Mouse (Mus musculus) intestine, embryonic 15.5 days (tissue): ENCODE data around the gene Emp2. TPM values are rescaled to one million over a fixed set of nuclear protein-coding genes. Genes with fewer than 3 reads are reported as not detected.

Source experiments
- ATAC-seq: fragments of 200-750 bp; cut with Nextera tagmentation; 2 replicates; pipeline ENCODE4 v1.8.0; 2017; ENCODE audit warnings: moderate TSS enrichment, moderate library complexity
- H3K27ac ChIP-seq: fragments of 300-500 bp; sonication (generic); 2 replicates; pipeline ENCODE4 v1.5.1; 2015; ENCODE audit warnings: mild to moderate bottlenecking, inconsistent platforms
- H3K27me3 ChIP-seq: fragments of 300-500 bp; sonication (generic); replicated peaks from 2 replicates; pipeline ENCODE4 v1.6.1; 2015; ENCODE audit warnings: inconsistent platforms
- H3K36me3 ChIP-seq: fragments of 300-500 bp; sonication (generic); 2 replicates; pipeline ENCODE4 v1.6.1; 2015; ENCODE audit warnings: inconsistent platforms
- H3K4me1 ChIP-seq: fragments of 300-500 bp; sonication (generic); replicated peaks from 2 replicates; pipeline ENCODE4 v1.6.1; 2015; ENCODE audit warnings: inconsistent platforms
- H3K4me2 ChIP-seq: fragments of 300-500 bp; sonication (generic); replicated peaks from 2 replicates; pipeline ENCODE4 v1.6.1; 2015; ENCODE audit warnings: mild to moderate bottlenecking, inconsistent platforms
- H3K4me3 ChIP-seq: fragments of 300-500 bp; sonication (generic); replicated peaks from 2 replicates; pipeline ENCODE4 v1.5.1; 2015; ENCODE audit warnings: inconsistent platforms
- H3K9ac ChIP-seq: fragments of 300-500 bp; sonication (generic); 2 replicates; pipeline ENCODE4 v1.6.1; 2015; ENCODE audit warnings: inconsistent platforms
- H3K9me3 ChIP-seq: fragments of 300-500 bp; sonication (generic); 2 replicates; pipeline ENCODE4 v1.6.1; 2016; ENCODE audit warnings: inconsistent platforms
- WGBS: fragments of 180-500 bp; shearing (Covaris S2); methylation state at CpG from one replicate; pipeline ENCODE4 v1.1.7; 2015; 5-methylcytosine and 5-hydroxymethylcytosine counted together
- polyA plus RNA-seq: library from polyadenylated mRNA; unstranded; fragments of >200 nt; fragmentation: Nextera tagmentation; extraction: Ambion mirVana; gene quantifications from 2 replicates; pipeline ENCODE4 v1.2.1, GENCODE M21; 2015

Gene Emp2
- polyA plus RNA-seq, 1 experiment from 2014 or later: 20.0 TPM

DNA sequence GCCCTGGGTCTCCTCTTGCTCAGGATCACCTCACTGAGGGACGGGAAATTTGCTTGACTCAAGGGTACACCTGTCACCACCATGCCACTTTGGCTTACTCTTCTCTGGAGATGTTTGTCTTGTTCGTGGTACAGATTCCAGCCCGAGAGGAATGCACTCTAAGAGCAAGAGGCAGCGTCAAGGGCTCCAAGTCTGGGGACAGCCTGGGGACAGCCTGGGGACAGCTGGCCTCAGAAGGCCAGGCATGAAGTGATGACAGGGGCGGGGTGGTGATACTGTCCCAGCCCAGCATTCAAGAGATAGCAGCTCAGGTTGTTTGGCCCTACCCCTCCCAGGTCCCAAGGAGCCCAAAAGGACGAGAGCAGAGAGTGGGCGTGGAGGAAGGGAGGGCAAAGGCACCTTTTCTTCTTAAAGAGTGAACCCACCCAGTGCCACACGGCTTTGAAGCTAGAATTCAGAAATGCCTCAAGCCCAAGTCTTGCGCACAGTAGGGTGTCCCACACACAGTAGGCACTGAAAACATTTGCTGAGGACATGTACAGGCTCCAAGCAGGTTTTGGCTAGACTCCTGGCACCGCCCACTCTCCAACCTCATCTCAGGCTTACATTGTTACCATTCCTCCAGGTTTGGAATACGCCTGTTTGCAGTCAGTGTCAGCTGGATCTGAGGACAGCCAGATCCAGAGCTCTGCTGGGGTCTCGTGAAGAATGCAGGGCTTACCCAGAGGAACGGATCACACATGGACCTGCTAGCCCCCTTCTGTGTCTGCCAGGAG lies 23.8 kb upstream of the Emp2 start:
- Histone ChIP-seq H3K9me3 (no peaks in the 10 kb centered on the region), H3K27me3 (no peaks in the 10 kb centered on the region), H3K36me3 (no peaks in the 10 kb centered on the region), H3K9ac (no peak overlapping the region), H3K4me1 (0 out of 2 replicates have a peak, but pooled peaks cover 3% of the 10 kb centered on the region), H3K4me2 (no peak overlapping the region), H3K4me3 (no peak overlapping the region), H3K27ac (no peak overlapping the region)
- WGBS: 63% methylated on average over 13 of the region's 13 CpGs
- 0 out of 2 replicates have a peak, but pooled peaks have one; percentile 16 for ATAC-seq

DNA sequence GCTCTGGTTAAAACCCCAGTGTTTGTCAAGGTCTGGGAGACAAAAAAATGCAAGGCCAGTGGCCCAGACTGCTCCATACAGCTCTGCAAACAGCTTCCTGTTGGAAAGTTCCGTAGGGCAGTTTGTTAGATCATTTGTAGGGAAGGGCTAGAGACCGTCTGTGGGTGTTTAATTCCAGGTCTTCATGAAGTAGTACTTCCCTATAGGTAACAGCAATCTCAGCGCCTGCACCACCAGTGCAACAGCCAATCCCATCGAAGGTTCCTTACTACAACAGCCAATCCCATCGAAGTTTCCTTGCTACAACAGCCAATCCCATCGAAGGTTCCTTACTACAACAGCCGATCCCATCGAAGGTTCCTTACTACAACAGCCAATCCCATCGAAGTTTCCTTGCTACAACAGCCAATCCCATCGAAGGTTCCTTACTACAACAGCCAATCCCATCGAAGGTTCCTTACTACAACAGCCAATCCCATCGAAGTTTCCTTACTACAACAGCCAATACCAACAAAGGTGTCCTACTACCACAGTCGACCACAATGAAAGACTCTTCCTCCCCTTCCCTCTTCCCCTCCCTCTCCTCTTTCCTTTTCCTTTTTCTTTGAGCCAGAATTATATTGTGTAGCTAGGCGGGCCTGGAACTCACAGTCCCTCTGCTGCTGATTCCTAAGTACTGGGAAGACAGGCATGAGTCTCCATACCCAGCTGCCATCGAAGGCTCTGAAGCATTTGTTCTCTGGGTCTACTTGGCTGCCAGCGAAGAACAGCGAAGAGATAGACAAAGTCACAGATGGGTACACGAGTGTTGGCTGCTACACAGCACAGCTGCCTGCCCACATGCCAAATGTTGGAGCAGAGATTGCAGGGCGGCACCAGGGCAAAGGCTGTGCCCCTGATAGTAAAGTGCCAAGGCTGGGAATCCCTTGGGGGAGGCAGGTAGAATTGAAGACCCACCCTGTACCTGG lies 23.0 kb upstream of the Emp2 start:
- no peak for ATAC-seq
- no peak overlapping the region for H3K27ac ChIP-seq
- WGBS: 92% methylated on average over 19 of the region's 19 CpGs

DNA sequence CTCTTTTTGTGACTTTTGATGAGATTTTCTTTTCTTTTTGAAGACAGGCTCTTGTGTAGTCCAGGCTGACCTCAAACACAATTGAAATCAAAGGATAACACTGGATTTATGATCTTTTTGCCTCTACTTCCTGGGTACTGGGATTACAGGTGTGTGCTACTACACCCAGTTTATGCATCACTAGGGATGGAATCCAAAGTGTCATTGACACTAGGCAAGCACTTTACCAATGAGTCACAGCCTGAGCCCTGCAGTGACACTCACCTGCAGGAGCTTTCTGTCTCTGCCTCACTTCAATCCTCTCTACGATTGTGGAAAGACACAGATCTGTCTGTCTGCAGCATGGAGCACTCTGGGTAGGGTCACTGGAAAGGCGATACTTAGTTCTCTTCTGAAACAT lies 22.2 kb upstream of the Emp2 start:
- no peaks in the 10 kb centered on the region for H3K36me3 ChIP-seq
- 0 out of 2 replicates have a peak, but pooled peaks cover 3% of the 10 kb centered on the region for H3K4me1 ChIP-seq
- H3K27ac ChIP-seq: no peak overlapping the region
- WGBS: 69% methylated on average over 2 of the region's 2 CpGs
- no peak overlapping the region for H3K4me2 ChIP-seq
- H3K4me3 ChIP-seq: no peak overlapping the region
- no peak overlapping the region for H3K9ac ChIP-seq
- no peaks in the 10 kb centered on the region for H3K27me3 ChIP-seq
- no peaks in the 10 kb centered on the region for H3K9me3 ChIP-seq
- ATAC-seq: 0 out of 2 replicates have a peak, but pooled peaks have one; percentile 10

More for the DNA sequence above, 23.0 kb upstream of the Emp2 start:
- no peaks in the 10 kb centered on the region for H3K36me3 ChIP-seq
- H3K4me1 ChIP-seq: 0 out of 2 replicates have a peak, but pooled peaks cover 3% of the 10 kb centered on the region
- H3K9me3 ChIP-seq: no peaks in the 10 kb centered on the region
- H3K27me3 ChIP-seq: no peaks in the 10 kb centered on the region
- no peak overlapping the region for H3K4me2 ChIP-seq
- H3K4me3 ChIP-seq: no peak overlapping the region
- no peak overlapping the region for H3K9ac ChIP-seq

DNA sequence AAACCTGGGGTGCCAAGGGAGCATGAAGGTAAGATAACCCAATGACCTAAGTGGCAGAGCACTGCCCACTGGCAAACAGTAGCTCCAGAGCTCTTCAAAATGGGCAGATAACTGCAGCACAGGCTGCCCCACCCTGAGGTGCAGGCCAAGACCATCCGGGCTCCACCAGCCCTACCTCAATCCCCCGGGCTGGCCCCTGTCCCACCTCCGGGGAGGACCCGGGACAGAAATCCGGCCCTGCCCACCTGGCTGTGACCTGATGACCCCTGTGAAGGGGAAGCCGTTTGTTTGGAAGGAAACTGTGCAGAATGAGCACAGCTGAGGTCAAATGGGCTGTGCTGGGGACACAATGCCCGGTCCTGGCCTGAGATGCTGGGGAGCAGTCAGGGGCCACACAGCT lies 19.0 kb upstream of the Emp2 start:
- no peaks in the 10 kb centered on the region for H3K9me3 ChIP-seq
- H3K4me1 ChIP-seq: no peaks in the 10 kb centered on the region
- no peak for ATAC-seq
- H3K27ac ChIP-seq: no peak overlapping the region
- H3K9ac ChIP-seq: no peak overlapping the region
- WGBS: 21% methylated on average over 7 of the region's 7 CpGs
- no peaks in the 10 kb centered on the region for H3K36me3 ChIP-seq
- no peaks in the 10 kb centered on the region for H3K27me3 ChIP-seq
- no peak overlapping the region for H3K4me2 ChIP-seq
- H3K4me3 ChIP-seq: no peak overlapping the region

DNA sequence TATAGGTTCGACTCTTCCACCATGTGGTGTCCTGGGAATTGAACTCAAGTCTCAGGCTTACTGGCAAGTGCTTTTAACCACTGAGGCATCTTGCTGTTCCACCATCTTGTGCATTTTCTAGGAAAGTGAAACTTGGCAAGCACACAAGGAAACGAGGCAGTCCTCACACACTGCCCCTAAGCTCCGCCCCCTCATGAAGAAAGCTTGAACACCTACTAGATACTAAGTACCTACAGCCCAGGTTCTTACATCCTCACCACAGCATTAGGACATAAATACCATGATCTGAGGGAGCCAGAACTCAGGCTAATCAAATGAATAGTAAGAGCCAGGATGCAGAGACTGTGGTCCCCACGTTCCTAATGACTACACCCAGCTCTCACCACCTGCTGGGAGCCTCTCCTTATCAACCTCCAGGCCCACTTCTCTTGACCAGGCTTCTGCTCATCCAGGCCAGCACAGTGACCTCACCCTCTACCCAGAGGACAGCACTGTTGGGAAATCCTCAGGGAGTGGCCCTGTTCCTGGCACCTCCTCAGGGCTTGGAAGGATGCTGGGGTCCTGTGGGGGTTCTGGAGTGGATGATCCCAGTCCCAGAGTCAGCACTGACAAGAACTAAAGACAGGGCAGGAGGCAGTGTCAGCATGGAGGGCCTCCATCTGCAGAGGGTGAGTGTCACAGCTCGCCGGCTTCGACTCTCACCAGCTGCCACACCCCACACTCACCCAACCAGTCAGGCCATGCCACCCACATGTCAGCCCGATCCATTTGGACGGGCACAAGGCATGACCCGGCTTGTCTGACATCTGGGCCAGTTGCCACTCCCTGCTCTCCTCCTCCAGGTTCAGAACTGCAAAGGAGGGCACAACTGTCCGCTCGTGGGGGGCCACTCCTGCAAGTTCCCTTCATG lies 17.1 kb upstream of the Emp2 start:
- H3K4me1 ChIP-seq: no peaks in the 10 kb centered on the region
- ATAC-seq: peak; percentile 20; the same call in 1 of the 2 replicates
- H3K4me3 ChIP-seq: no peak overlapping the region
- no peak overlapping the region for H3K27ac ChIP-seq
- no peaks in the 10 kb centered on the region for H3K36me3 ChIP-seq
- H3K4me2 ChIP-seq: no peak overlapping the region
- H3K9me3 ChIP-seq: no peaks in the 10 kb centered on the region
- no peak overlapping the region for H3K9ac ChIP-seq
- H3K27me3 ChIP-seq: no peaks in the 10 kb centered on the region
- WGBS: 77% methylated on average over 12 of the region's 12 CpGs

DNA sequence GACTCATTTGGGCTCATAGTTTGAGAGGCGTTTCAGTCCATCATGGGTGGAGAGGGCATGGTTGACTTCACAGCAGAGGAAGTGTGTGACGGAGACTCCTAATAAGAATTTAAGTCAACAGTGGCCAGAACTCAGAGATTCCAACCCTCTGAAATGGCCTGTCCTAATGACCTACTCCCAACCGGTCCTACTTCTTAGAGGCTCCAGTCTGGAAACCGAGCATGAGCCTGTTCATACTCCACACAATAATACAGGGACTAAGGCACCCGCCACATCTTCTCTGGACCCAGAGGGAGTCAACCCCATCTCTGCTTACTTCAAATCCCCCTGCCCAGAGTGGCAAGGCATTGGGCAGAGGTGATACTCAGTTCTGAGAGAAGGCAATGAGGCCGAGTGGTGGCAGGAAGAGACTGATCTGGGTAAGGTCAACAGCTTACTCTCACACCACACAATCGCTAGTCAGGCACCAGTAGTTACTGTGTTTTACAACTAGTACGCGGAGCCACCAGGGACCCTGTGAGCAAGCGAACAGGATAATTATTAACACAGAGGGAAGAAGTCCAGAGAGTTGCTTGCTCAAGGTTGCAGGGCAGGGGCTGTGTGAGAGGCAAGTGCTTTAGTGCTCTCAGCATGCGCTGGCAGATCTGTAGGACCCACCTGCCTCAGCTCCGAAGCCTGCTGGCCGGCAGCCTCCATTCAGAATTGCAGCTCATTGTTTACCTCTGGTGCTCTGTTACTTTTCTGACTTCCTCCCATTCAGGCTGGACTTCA lies 14.0 kb upstream of the Emp2 start:
- no peaks in the 10 kb centered on the region for H3K36me3 ChIP-seq
- 44% methylated on average over 13 of the region's 13 CpGs for WGBS
- no peaks in the 10 kb centered on the region for H3K9me3 ChIP-seq
- no peaks in the 10 kb centered on the region for H3K27me3 ChIP-seq
- peak overlapping the region; percentile 70 for H3K27ac ChIP-seq
- H3K9ac ChIP-seq: no peak overlapping the region
- no peaks in the 10 kb centered on the region for H3K4me1 ChIP-seq
- ATAC-seq: peak; percentile 93
- H3K4me3 ChIP-seq: no peak overlapping the region
- H3K4me2 ChIP-seq: peak overlapping the region; percentile 31; the same call in 1 of the 2 replicates

DNA sequence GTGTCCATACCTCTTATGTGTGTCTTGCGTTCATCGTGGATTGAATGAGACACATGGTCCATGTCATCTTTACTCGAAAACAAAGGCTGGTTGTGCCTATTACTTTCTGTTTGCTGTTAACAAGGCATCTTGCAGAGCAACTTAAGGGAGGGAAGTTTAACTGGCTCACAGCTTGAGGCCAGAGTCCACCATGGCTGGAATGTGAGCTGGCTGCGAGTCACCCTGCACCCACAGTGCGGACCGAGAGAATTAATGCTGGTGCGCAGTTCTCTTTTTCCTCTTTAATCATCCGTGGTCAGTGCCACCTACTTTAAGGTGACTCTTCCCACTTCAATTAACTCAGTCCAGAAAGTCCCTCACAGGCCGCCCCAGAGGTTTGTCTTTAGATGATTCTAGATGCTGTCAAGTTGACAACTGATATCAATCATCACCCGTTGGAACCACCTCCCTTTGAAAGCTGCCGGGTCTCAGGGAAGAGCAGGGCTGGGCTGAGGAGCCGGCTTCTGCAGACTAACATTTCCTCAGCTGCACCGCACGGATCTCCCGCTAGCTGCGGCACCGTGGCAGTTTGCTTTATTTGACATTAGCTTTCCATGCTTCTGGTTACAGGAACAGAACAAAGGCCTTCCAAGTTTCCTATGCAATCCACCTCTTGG lies 6.3 kb upstream of the Emp2 start:
- peak; percentile 83 for ATAC-seq
- H3K4me2 ChIP-seq: peak overlapping the region; percentile 41

DNA sequence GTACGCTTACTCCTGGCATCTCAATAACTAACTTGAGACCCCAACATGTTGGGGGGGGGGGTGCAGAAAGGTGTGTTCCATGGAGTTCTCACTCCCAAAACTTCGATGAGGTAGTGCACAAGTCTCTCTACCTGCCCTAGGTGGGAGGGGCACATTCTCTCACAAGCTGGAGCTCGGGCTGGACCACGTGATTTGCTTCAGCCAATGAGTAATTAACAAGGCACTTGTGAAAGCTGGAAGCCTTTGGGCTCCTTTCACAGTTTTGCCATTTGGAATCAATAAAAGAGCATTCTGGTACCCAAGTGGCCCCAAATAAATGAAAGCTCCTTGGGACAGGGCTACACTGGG lies 3.4 kb upstream of the Emp2 start:
- Histone ChIP-seq H3K9ac (no peak overlapping the region), H3K4me1 (peaks cover 16% of the 10 kb centered on the region), H3K4me2 (no peak overlapping the region), H3K9me3 (no peaks in the 10 kb centered on the region), H3K27me3 (no peaks in the 10 kb centered on the region), H3K36me3 (no peaks in the 10 kb centered on the region), H3K4me3 (no peak overlapping the region), H3K27ac (no peak overlapping the region)
- ATAC-seq: no peak
- 59% methylated on average over 4 of the region's 4 CpGs for WGBS

More for the DNA sequence above, 6.3 kb upstream of the Emp2 start:
- H3K4me1 ChIP-seq: 0 out of 2 replicates have a peak, but pooled peaks cover 5% of the 10 kb centered on the region
- H3K36me3 ChIP-seq: no peaks in the 10 kb centered on the region
- WGBS: 36% methylated on average over 17 of the region's 17 CpGs
- H3K9me3 ChIP-seq: no peaks in the 10 kb centered on the region
- no peak overlapping the region for H3K27ac ChIP-seq
- H3K4me3 ChIP-seq: no peak overlapping the region
- no peaks in the 10 kb centered on the region for H3K27me3 ChIP-seq
- H3K9ac ChIP-seq: no peak overlapping the region

DNA sequence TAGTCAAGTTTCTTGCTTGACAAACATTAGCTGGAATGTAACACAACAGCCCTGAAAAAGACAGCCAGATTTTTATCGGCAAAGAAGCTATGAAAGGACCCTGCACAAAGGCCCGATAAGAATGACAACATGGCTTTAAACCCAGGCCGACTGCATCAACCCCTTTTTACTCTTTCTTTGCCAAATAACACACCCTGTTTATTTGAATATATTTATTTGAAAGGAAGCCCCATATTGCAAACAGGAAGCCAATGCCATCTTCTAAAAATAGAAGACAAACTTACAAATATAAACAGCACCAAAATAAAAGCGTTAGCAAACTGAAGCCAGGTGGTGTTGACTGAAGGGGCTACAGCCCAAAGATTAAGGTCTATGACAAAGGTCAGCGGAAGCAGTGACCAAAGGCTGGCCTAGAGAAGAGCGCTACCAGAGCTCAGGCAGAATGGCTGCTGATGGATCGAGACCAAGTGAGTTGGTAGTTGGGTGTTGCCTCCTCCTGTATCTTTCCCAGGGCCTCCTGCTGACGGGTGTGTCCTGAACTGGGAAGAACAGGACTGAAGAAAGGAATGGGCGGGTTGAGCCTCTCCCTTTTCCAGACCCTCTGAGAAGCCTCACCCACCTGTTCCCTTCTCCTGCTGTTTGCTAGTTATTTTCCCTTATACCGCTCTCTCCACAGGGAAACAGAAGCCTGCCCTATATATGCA lies 2.9 kb upstream of the Emp2 start:
- no peaks in the 10 kb centered on the region for H3K36me3 ChIP-seq
- H3K9me3 ChIP-seq: no peaks in the 10 kb centered on the region
- H3K4me3 ChIP-seq: no peak overlapping the region
- no peak overlapping the region for H3K9ac ChIP-seq
- 70% methylated on average over 10 of the region's 10 CpGs for WGBS
- no peak for ATAC-seq
- no peaks in the 10 kb centered on the region for H3K27me3 ChIP-seq
- no peak overlapping the region for H3K4me2 ChIP-seq
- H3K27ac ChIP-seq: no peak overlapping the region
- H3K4me1 ChIP-seq: peaks cover 17% of the 10 kb centered on the region

DNA sequence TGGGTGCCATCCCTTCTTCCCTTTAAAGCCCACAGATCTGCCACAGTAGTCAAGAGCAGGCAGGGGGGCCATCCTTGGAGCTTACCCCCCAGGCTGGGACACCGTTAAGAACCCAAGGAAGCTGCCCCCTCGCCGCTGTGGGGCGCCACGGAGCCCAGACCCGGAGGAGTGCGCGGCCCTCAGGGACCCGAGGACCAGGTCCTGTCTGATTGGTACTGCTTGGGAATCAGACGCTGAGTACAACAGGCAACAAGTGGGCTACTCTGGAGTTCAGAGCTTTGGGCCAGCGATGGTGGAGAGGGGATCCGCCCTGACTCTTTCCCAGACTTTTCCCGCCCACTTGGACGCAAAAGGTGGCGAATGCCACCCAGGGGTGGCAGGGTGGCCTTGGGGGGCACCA lies 542 bp downstream of the Emp2 start:
- Histone ChIP-seq H3K27ac (0 out of 2 replicates have a peak overlapping the region, but pooled peaks have one; percentile 36), H3K4me1 (peaks cover 15% of the 10 kb centered on the region), H3K27me3 (no peaks in the 10 kb centered on the region), H3K36me3 (no peaks in the 10 kb centered on the region), H3K4me3 (peak overlapping the region; percentile 57), H3K4me2 (peak overlapping the region; percentile 94), H3K9me3 (no peaks in the 10 kb centered on the region), H3K9ac (peak overlapping the region; percentile 57)
- 5% methylated on average over 15 of the region's 15 CpGs for WGBS
- ATAC-seq: peak; percentile 61
